Mouse (Mus musculus): Measurements from ENCODE around the gene Cep295. TPM values are rescaled to one million over a fixed set of nuclear protein-coding genes. Genes with fewer than 3 reads are reported as not detected.
A peak's percentile ranks its signal among the peaks of the same experiment; 100 is the strongest.

Gene Cep295
- polyA plus RNA-seq, 1 experiment from 2014 or later = 12.7 TPM

DNA sequence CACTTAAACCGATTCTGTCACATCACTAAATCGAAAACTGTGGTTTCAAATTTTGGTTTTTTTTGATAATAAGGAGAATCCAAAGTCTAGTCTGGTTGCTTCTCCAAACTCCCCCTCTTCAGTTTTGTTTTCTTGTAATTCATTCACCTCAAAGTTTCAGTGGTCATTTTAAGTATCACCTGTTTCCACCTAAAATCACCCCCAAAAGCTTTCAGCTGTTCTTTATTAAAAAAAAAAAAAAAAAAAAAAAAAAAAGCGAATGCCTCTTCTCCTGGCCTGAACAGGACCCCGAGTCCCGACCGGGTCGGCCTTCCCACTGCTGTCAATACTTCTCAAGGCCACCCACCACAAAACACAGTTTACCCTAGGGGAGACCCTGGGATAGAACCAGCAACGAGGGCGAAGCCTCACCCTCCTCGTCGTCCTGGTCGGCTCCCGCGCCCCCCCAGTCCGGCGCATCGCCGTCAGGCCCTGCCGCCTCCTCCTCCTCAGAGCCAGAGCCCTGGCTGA, 78.4 kb downstream of the Cep295 start:
- Histone ChIP-seq H3K9me3 (no peaks in the 10 kb centered on the region), H3K27me3 (no peaks in the 10 kb centered on the region), H3K4me2 (peak overlapping the region; percentile 73), H3K9ac (peak overlapping the region; percentile 100), H3K4me3 (peak overlapping the region; percentile 87), H3K4me1 (replicated peaks) (peaks cover 30% of the 10 kb centered on the region), H3K36me3 (peaks cover 24% of the 10 kb centered on the region), H3K27ac (replicated peaks) (peak overlapping the region; percentile 94)
- ATAC-seq (ENCODE audit: low FRiP score, low read depth) = no peak
- WGBS = 10% methylated on average over 19 of the region's 19 CpGs

DNA sequence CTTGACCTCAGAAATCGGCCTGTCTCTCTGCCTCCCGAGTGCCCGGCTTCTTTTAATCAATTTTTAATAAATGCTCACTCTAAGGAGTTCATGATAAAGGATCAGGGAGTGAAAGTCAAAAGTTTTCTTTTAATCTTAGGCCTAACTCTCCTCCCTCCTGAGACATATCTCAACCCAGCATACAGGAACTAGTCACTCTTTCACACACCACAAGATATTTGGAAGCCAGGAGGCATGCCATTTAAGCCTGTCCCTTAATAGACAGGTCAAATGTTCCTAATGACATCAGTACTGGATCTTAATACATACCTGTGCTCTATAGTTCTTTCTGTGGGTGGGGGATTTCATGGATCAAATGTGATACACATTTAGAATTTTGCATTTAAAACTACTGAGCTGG, 79.2 kb downstream of the Cep295 start:
- Histone ChIP-seq H3K9me3 (no peaks in the 10 kb centered on the region), H3K9ac (no peak overlapping the region), H3K36me3 (peaks cover 33% of the 10 kb centered on the region), H3K4me2 (peak overlapping the region; percentile 73), H3K27me3 (no peaks in the 10 kb centered on the region), H3K4me3 (no peak overlapping the region), H3K4me1 (replicated peaks) (peaks cover 30% of the 10 kb centered on the region), H3K27ac (replicated peaks) (no peak overlapping the region)
- WGBS = 92% methylated on average over 3 of the region's 3 CpGs
- no peak for ATAC-seq (ENCODE audit: low FRiP score, low read depth)

DNA sequence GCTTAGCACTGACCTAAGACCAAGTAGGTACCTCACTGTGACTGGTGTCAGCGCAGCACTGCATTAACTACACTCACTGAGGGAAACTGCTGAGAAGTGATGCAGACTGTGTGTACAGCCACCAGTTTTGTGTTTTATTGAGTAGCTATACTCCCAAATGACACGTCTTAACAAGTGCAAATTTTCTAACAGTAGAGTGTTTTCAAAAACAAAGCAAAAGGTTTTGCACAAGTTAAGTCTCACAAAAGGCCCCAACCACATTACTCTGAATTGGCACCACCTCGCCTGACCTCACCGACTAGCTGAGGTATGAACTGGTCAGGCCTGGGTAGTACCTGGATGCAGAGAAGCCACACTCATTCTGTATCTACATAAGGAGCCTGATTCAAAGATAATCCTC, 80.7 kb downstream of the Cep295 start:
- no peak overlapping the region for H3K4me3 ChIP-seq

DNA sequence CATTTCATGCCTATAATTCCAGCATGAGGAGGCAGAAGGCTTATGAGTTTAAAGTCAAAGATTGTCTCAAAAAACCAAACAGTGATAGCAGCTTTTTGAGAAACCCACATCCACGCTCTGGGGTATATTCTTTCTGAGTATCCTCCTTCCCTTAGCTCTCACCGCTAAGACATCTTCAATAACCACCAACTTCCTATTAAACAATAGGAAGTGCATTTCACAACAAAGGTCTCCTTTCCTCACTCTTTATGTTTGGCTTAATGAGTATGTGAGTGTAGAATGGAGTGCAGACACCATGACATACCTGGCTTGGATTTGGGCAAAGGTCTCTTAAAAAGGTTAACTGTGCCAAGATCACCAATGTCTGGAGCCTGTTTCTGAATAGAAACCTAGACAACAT, 83.6 kb downstream of the Cep295 start:
- Histone ChIP-seq H3K4me1 (replicated peaks) (peaks cover 16% of the 10 kb centered on the region), H3K9ac (no peak overlapping the region), H3K4me2 (no peak overlapping the region), H3K27me3 (no peaks in the 10 kb centered on the region), H3K27ac (replicated peaks) (no peak overlapping the region), H3K9me3 (no peaks in the 10 kb centered on the region), H3K4me3 (no peak overlapping the region), H3K36me3 (peaks cover 76% of the 10 kb centered on the region)
- no peak for ATAC-seq (ENCODE audit: low FRiP score, low read depth)
- 96% methylated on average over 2 of the region's 2 CpGs for WGBS

More for the DNA sequence above, 80.7 kb downstream of the Cep295 start:
- no peak for ATAC-seq (ENCODE audit: low FRiP score, low read depth)
- H3K4me1 ChIP-seq (replicated peaks) = peaks cover 30% of the 10 kb centered on the region
- H3K4me2 ChIP-seq = no peak overlapping the region
- peaks cover 48% of the 10 kb centered on the region for H3K36me3 ChIP-seq
- H3K9ac ChIP-seq = no peak overlapping the region
- no peaks in the 10 kb centered on the region for H3K9me3 ChIP-seq
- no peak overlapping the region for H3K27ac ChIP-seq (replicated peaks)
- no peaks in the 10 kb centered on the region for H3K27me3 ChIP-seq
- WGBS = 94% methylated on average over 4 of the region's 4 CpGs

Small RNAs within 50 kb of the gene (microRNA-seq; reads per million reads assigned to microRNA genes)
- not detected for gene Gm49349
- not detected for gene mmu-mir-7650

Other genes with a start within 250 kb of the Cep295 start
- not detected in 2 replicates for gene Hephl1, start 245.7 kb downstream of the Cep295 start, polyA plus RNA-seq (2015; fragmentation: Nextera tagmentation; extraction: Ambion mirVana)
- gene Vstm5, start 118.7 kb downstream of the Cep295 start, polyA plus RNA-seq (2015; fragmentation: Nextera tagmentation; extraction: Ambion mirVana) = 27.5 and 28.4 TPM in 2 replicates
- 32.0 and 34.0 TPM in 2 replicates for gene Med17, start 77.9 kb downstream of the Cep295 start, polyA plus RNA-seq (2015; fragmentation: Nextera tagmentation; extraction: Ambion mirVana)
- 43.9 and 48.5 TPM in 2 replicates for gene Taf1d, start 51.6 kb downstream of the Cep295 start, polyA plus RNA-seq (2015; fragmentation: Nextera tagmentation; extraction: Ambion mirVana)
- gene 4931406C07Rik, start 51.3 kb downstream of the Cep295 start, polyA plus RNA-seq (2015; fragmentation: Nextera tagmentation; extraction: Ambion mirVana) = 14.5 and 15.7 TPM in 2 replicates
- gene Smco4, start 135.6 kb upstream of the Cep295 start, polyA plus RNA-seq (2015; fragmentation: Nextera tagmentation; extraction: Ambion mirVana) = 1.0 and 1.1 TPM in 2 replicates

Data from hindbrain, embryonic 15.5 days (tissue).